Mouse (Mus musculus) cortical plate, adult 2 months (tissue): ENCODE results near the gene Abcb4. TPM values are rescaled to one million over a fixed set of nuclear protein-coding genes. Genes with fewer than 3 reads are reported as not detected.
"Not testable (repeated sequence)": the region's sequence is repeated elsewhere in the genome, so short reads cannot be mapped to it uniquely, and the experiment has no call there.

Experiments used
- H3K27ac ChIP-seq: fragments of 200-500 bp; 2 replicates; pipeline ENCODE4 v1.5.1; 2012; ENCODE audit warnings: low read length, control low read depth, inconsistent platforms; ENCODE audit not compliant: insufficient read depth
- H3K4me1 ChIP-seq: fragments of 200-500 bp; 2 replicates; pipeline ENCODE4 v1.6.1; 2011; ENCODE audit warnings: low read length; ENCODE audit not compliant: control insufficient read depth, insufficient read depth
- H3K4me3 ChIP-seq: fragments of 200-500 bp; 2 replicates; pipeline ENCODE4 v1.5.1; 2011; ENCODE audit warnings: mild to moderate bottlenecking, low read length, control low read depth; ENCODE audit not compliant: insufficient read depth
- CTCF ChIP-seq: fragments of 200-500 bp; IDR thresholded peaks from 2 replicates; pipeline ENCODE4 v1.5.1; 2011; ENCODE audit warnings: mild to moderate bottlenecking, control low read depth, low read length; ENCODE audit not compliant: insufficient read depth; ENCODE audit errors: extremely low read depth
- POLR2A ChIP-seq: fragments of 200-500 bp; IDR thresholded peaks from 2 replicates; pipeline ENCODE4 v1.6.1; 2011; ENCODE audit warnings: mild to moderate bottlenecking, low read length, control low read depth; ENCODE audit not compliant: insufficient read depth; ENCODE audit errors: extremely low read depth
- polyA plus RNA-seq: library from polyadenylated mRNA; depleted of rRNA; stranded (reverse); fragments of >200 nt; gene quantifications from 2 replicates; pipeline ENCODE4 v1.2.3, GENCODE M21; 2012

Abcb4 gene
- polyA plus RNA-seq, 1 experiment, result 3.9 TPM

DNA sequence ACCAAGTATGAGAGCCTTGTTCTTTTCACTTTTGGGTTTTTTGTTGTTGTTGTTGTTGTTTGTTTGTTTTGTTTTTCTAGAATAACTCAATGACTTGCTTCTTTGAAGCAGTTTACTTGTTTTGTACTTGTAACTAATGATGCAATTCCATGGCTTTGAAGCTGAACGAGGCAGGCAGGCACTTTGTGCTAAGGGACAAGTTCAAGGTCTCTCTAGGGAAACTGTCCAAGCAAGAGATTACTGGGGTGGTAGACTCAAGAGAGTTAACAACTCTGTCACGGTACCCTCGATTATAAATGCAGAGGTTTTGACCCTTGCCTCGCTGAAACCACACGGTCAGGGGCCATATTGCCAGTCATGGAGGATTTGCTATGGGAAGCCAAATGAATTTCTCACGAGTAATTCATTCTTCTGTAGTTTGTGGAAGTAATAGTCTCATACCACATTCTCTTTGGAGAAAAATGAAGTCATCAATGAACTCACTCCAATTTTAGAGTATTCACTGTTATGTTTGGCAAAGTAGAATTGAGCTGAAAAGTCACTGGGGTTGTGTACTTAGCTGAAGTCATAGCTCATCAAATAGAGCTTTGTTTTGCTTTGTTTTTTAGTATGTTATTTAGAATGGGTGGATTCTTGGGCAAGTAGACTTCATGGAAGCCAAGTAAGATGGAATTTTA lies 8.8 kb downstream of the Abcb4 start:
- TF ChIP-seq POLR2A (no peak), CTCF (no peak)
- Histone ChIP-seq H3K4me1 (no peaks in the 10 kb centered on the region), H3K27ac (no peak overlapping the region), H3K4me3 (no peak overlapping the region)

DNA sequence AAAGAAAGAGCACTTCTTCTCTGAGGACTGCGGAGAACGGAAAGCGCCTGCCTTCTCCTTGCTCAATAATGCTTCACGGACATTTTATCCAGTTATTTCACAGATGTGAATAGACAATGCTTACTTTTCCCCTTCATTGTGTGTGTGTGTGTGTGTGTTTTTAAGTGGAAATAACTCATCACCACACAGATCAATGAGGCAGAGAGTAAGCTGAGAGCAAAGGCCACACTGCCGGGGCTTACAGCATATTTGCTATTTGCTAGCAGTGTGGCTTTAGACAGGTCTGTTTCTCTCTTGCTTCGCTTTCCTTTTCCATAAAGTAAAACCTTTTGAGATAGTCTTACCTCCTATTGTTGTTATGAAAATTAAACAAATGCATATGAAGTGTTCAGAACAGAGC lies 11.0 kb downstream of the Abcb4 start:
- no peak for TF ChIP-seq POLR2A
- no peak overlapping the region for H3K27ac ChIP-seq
- no peaks in the 10 kb centered on the region for H3K4me1 ChIP-seq

DNA sequence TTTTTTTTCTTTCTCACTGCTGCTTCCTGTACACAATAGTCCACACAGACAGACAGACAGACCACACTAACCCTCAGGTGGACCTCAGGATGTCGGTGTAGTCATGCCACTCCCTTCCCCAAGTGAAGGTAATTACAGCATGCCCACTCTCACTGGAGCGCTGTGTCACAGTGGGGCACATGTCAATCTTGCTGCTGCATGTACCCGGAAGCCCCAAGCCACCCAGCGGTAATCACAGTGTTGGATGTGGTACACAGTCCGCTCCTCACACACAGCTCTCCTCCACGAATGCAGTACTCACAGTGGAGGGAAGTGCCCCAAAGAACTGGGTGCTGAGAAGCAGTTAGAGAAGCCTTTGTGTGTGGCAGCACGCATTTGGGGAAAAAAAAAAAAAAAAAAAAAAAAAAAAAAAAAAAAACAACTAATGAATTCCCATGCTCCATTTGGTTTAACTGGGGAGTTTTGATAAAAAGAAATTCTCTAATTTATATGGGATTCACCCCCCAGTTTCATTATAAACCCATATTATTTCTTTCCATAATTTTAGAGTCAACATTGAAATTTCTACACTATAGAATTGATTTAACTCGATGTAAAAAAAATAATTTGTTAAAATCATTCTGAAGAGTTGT lies 18.2 kb downstream of the Abcb4 start:
- Histone ChIP-seq H3K27ac (no peak overlapping the region), H3K4me3 (no peak overlapping the region), H3K4me1 (no peaks in the 10 kb centered on the region)
- TF ChIP-seq POLR2A (no peak), CTCF (no peak)

More for the DNA sequence above, 11.0 kb downstream of the Abcb4 start:
- H3K4me3 ChIP-seq, result no peak overlapping the region

DNA sequence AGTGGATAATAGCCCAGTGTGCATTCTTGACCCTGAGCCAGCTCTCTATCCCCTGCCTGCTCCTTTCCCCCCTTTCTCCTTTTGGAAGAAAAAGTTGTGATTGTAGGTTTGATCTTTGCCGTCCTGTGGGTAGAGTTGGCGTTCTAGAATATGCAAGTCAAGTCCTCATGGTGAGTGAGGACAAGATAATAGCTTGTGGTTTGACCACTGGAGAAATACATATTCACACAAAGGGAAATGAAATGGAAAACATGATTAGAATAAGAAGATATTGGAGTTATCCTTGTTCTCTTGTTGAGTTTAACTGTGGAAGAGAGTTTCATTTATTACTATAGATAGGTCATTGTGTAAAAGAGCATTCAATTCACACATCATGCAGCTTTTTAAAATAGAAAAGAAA lies 22.9 kb downstream of the Abcb4 start:
- no peak overlapping the region for H3K27ac ChIP-seq
- no peaks in the 10 kb centered on the region for H3K4me1 ChIP-seq
- no peak overlapping the region for H3K4me3 ChIP-seq
- TF ChIP-seq CTCF (no peak), POLR2A (no peak)

DNA sequence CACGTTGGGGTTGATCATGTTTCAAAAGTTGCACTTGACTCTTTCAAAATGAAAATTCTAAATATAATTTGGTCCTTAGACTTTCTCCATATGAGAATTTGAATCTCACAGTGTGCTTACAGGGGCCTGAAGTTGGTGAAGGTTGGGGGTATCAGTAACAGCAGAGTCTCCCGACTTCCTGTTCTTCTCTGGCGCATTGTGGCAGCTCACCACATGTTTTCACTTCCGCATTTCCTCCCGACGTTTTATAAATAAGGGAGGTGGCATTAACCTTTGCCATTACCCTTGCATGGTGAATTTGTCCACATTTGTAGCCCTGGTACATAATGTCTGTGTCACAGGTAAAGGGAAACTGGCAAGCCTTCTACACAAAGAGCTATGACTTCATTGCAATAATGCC lies 23.6 kb downstream of the Abcb4 start:
- H3K4me3 ChIP-seq, result no peak overlapping the region
- TF ChIP-seq POLR2A, result no peak
- no peak for TF ChIP-seq CTCF
- H3K27ac ChIP-seq, result no peak overlapping the region
- no peaks in the 10 kb centered on the region for H3K4me1 ChIP-seq

DNA sequence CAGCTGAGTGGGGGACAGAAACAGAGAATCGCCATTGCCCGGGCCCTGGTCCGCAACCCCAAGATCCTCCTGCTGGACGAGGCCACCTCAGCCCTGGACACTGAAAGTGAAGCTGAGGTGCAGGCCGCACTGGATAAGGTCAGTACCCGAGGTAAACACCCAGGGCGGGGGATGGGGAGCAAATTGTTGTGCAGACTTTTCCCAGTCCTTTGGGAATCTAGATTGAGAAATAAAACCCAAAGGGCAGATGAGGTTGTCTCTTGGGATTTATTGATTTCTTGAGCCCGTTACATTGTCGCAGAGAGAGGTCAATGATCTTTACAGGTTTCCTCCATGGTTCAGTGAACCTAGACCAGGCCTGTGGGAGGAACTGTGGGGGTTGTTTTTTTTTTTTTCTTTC lies 34.9 kb downstream of the Abcb4 start:
- Histone ChIP-seq H3K4me3 (no peak overlapping the region), H3K4me1 (no peaks in the 10 kb centered on the region), H3K27ac (no peak overlapping the region)
- TF ChIP-seq POLR2A, result no peak
- no peak for TF ChIP-seq CTCF

DNA sequence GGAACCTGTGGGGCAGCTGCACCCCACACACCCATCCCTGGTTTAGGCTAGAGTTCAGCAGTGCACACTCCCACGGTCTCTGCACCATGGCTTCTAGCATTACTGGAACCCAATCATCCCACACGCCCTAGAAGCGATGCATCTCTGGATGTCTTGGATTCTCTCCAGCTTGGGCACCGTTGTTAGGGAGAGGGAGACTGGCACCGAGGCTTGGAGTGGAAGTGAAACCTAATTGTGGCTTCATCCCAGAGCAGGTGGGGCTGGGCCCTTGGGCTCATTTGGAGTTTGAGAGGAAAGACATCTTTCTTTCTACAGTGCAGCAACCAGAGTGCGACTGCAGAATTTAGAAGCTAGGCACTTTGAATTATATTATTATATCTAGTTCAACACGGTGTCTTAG lies 44.4 kb downstream of the Abcb4 start:
- Histone ChIP-seq H3K4me3 (no peak overlapping the region), H3K4me1 (no peaks in the 10 kb centered on the region), H3K27ac (no peak overlapping the region)
- TF ChIP-seq POLR2A (no peak), CTCF (no peak)

DNA sequence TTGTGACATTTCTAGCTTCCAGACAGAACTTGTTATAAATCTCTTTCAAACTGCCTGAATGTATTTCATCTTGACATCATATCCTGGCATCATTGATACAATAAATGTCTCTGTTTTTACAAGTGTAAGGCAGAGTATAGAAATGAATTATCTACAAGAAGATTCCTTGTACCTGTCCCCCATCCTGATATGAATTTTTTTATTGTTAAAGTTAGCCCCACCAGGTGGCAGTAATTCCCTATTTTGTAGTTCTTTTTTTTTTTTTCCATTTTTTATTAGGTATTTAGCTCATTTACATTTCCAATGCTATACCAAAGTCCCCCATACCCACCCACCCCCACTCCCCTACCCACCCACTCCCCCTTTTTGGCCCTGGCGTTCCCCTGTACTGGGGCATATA lies 47.7 kb downstream of the Abcb4 start:
- not testable (repeated sequence) for H3K4me1 ChIP-seq, H3K4me3 ChIP-seq, H3K27ac ChIP-seq

DNA sequence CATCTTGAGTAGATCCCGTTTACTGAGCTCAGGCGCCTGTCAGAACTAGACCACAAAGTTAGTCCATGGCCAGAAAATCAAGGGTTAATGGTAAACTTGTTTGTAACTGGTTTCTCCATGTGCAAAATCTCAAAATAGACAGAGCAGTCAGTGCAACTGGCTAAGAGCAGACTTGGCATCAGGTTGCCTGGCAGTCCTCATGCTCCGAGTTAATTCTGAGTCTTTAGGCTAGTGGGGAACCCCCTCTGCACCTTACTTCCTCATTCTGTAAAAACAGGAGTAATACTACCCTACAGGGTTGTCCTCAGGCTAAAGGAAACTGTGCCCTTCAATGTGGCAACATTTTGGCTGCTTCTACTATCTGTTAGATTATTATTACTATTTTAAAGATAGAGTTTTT lies 50.3 kb downstream of the Abcb4 start:
- TF ChIP-seq CTCF (no peak), POLR2A (no peak)
- Histone ChIP-seq H3K27ac (no peak overlapping the region), H3K4me1 (no peaks in the 10 kb centered on the region), H3K4me3 (no peak overlapping the region)

DNA sequence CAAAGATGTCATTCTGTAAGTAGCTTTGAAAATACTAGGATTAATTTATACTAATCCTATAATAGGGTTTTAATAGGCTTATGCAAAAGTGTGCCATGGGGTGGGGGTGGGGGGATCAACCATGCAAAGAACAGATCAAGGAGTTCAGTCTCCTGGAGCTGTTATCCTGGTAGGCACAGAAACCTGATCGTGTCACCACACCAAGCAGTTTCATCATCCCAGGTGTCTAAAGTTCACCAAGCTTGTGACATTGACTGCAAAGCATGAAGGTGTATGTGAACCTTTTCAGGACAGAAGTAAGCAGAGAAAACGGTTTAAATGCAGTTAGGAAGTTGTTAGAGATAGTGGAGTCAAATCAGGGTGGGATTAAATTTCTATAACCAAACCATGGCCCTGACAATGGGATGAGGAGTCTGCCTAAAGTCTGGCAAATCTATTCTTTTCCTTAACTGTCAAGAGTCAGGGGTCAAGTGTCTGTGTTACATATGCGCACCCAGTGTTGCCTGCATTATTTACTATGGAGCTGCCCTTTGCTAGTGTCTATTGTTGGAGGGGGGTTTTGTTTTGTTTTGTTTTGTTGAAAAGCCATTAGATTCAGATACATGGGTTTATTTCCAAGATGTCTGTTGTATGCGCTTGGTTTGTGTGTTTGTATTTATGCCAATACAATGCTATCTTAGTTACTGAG lies 54.0 kb downstream of the Abcb4 start:
- TF ChIP-seq POLR2A (no peak), CTCF (no peak)
- Histone ChIP-seq H3K4me3 (no peak overlapping the region), H3K4me1 (no peaks in the 10 kb centered on the region), H3K27ac (no peak overlapping the region)
